Mouse (Mus musculus) embryonic facial prominence, embryonic 11.5 days (tissue): Measurements from ENCODE around the gene Gm21970. TPM values are rescaled to one million over a fixed set of nuclear protein-coding genes. Genes with fewer than 3 reads are reported as not detected.
A peak's percentile ranks its signal among the peaks of the same experiment; 100 is the strongest.

Source experiments
- ATAC-seq: fragments of 200-750 bp; cut with Nextera tagmentation; replicated peaks from 2 replicates; pipeline ENCODE4 v1.8.0; 2017; ENCODE audit warnings: low read depth; ENCODE audit not compliant: insufficient number of reproducible peaks, low FRiP score, low TSS enrichment
- DNase-seq: peaks from one replicate; pipeline ENCODE4 v3.0.0-alpha.2; 2015; ENCODE audit warnings: low spot score
- H3K27ac ChIP-seq: fragments of 300-500 bp; sonication (generic); replicated peaks from 2 replicates; pipeline ENCODE4 v1.5.1; 2014; ENCODE audit warnings: mild to moderate bottlenecking, low read depth, low read length, control low read depth
- H3K27me3 ChIP-seq: fragments of 300-500 bp; sonication (generic); 2 replicates; pipeline ENCODE4 v1.6.1; 2014; ENCODE audit warnings: mild to moderate bottlenecking, low read length, moderate library complexity, mixed read lengths; ENCODE audit not compliant: control insufficient read depth, insufficient read depth
- H3K36me3 ChIP-seq: fragments of 300-500 bp; sonication (generic); replicated peaks from 2 replicates; pipeline ENCODE4 v1.6.1; 2014; ENCODE audit warnings: low read depth, mild to moderate bottlenecking, low read length, moderate library complexity, mixed read lengths; ENCODE audit not compliant: control insufficient read depth, insufficient read depth
- H3K4me1 ChIP-seq: fragments of 300-500 bp; sonication (generic); 2 replicates; pipeline ENCODE4 v1.6.1; 2014; ENCODE audit warnings: low read length, mixed read lengths; ENCODE audit not compliant: control insufficient read depth, insufficient read depth
- H3K4me2 ChIP-seq: fragments of 300-500 bp; sonication (generic); 2 replicates; pipeline ENCODE4 v1.6.1; 2014; ENCODE audit warnings: low read depth, mild to moderate bottlenecking, control low read depth, low read length, moderate library complexity
- H3K4me3 ChIP-seq: fragments of 300-500 bp; sonication (generic); 2 replicates; pipeline ENCODE4 v1.5.1; 2014; ENCODE audit warnings: low read depth, low read length, control low read depth
- H3K9ac ChIP-seq: fragments of 300-500 bp; sonication (generic); replicated peaks from 2 replicates; pipeline ENCODE4 v1.6.1; 2014; ENCODE audit warnings: mild to moderate bottlenecking, control low read depth, low read length
- H3K9me3 ChIP-seq: fragments of 300-500 bp; sonication (generic); replicated peaks from 2 replicates; pipeline ENCODE4 v1.6.1; 2016; ENCODE audit warnings: mild to moderate bottlenecking, low read length, inconsistent platforms, mixed read lengths; ENCODE audit not compliant: control insufficient read depth
- WGBS: fragments of 180-500 bp; shearing (Covaris S2); extraction: QIAGEN DNeasy Blood & Tissue Kit; methylation state at CpG from one replicate; pipeline ENCODE4 v1.1.7; 2014; 5-methylcytosine and 5-hydroxymethylcytosine counted together
- polyA plus RNA-seq: library from polyadenylated mRNA; unstranded; fragments of >200 nt; fragmentation: Nextera tagmentation; extraction: Ambion mirVana; gene quantifications from 2 replicates; pipeline ENCODE4 v1.2.1, GENCODE M21; 2014

The Gm21970 gene
- polyA plus RNA-seq, 1 experiment from 2014 or later, result not detected

GRCm38 (mm10) chr16:91405640-91406584 is 14.4 kb downstream of the Gm21970 start, which contains the start of gene Il10rb:
Gene Il10rb (plus strand): TSS chr16:91406164.
- peak; percentile 71 for ATAC-seq
- 8% methylated on average over 47 of the region's 51 CpGs for whole genome bisulfite sequencing

GRCm38 (mm10) chr16:91406585-91407220 is 15.2 kb downstream of the Gm21970 start:
- Histone ChIP-seq H3K9me3 (no peaks in the 10 kb centered on the region), H3K27me3 (no peaks in the 10 kb centered on the region), H3K4me3 (peak overlapping the region; percentile 65), H3K4me2 (peak overlapping the region; percentile 98), H3K9ac (peak overlapping the region; percentile 79), H3K36me3 (no peaks in the 10 kb centered on the region), H3K27ac (no peak overlapping the region), H3K4me1 (no peaks in the 10 kb centered on the region; the same call in 1 of the 2 replicates)
- DNase-seq, result peak; percentile 21
- WGBS, result 2% methylated on average over 13 of the region's 13 CpGs
- no peak for ATAC-seq

More at GRCm38 (mm10) chr16:91405640-91406584, 14.4 kb downstream of the Gm21970 start, which contains the start of gene Il10rb:
- Histone ChIP-seq H3K27ac (no peak within 1 kb of the TSS), H3K9ac (peak within 1 kb of the TSS; percentile 79), H3K9me3 (no peaks in the 10 kb centered on the region), H3K4me2 (peak within 1 kb of the TSS; percentile 98), H3K4me3 (peak within 1 kb of the TSS; percentile 65), H3K36me3 (no peaks in the 10 kb centered on the region), H3K4me1 (no peaks in the 10 kb centered on the region; the same call in 1 of the 2 replicates), H3K27me3 (no peaks in the 10 kb centered on the region)
- DNase-seq, result peak; percentile 66

- H3K27me3 ChIP-seq, result no peaks in the 10 kb centered on the region
- H3K9ac ChIP-seq, result no peak overlapping the region
- no peak overlapping the region for H3K27ac ChIP-seq
- no peak for DNase-seq
- 66% methylated on average over 12 of the region's 12 CpGs for WGBS
- H3K36me3 ChIP-seq, result no peaks in the 10 kb centered on the region
- no peak overlapping the region for H3K4me3 ChIP-seq
- no peaks in the 10 kb centered on the region for H3K9me3 ChIP-seq
- H3K4me2 ChIP-seq, result no peak overlapping the region
- no peak for ATAC-seq
- no peaks in the 10 kb centered on the region for H3K4me1 ChIP-seq
These were observed 21.8 kb downstream of the Gm21970 start for GRCm38 (mm10) chr16:91413102-91413844.

GRCm38 (mm10) chr16:91415391-91416189 is 24.1 kb downstream of the Gm21970 start:
- H3K4me1 ChIP-seq, result no peaks in the 10 kb centered on the region
- no peak for DNase-seq
- ATAC-seq, result no peak
- H3K27ac ChIP-seq, result no peak overlapping the region
- H3K27me3 ChIP-seq, result no peaks in the 10 kb centered on the region
- no peaks in the 10 kb centered on the region for H3K9me3 ChIP-seq
- WGBS, result 81% methylated on average over 9 of the region's 9 CpGs
- no peak overlapping the region for H3K4me3 ChIP-seq
- no peak overlapping the region for H3K4me2 ChIP-seq
- no peak overlapping the region for H3K9ac ChIP-seq
- no peaks in the 10 kb centered on the region for H3K36me3 ChIP-seq

- DNase-seq (no peak), ATAC-seq (no peak)
- H3K4me1 ChIP-seq, result no peaks in the 10 kb centered on the region
- H3K27ac ChIP-seq, result no peak overlapping the region
- H3K4me3 ChIP-seq, result no peak overlapping the region
- no peaks in the 10 kb centered on the region for H3K27me3 ChIP-seq
- WGBS, result 96% methylated on average over 6 of the region's 6 CpGs
- H3K9ac ChIP-seq, result no peak overlapping the region
- H3K36me3 ChIP-seq, result no peaks in the 10 kb centered on the region
- no peak overlapping the region for H3K4me2 ChIP-seq
- no peaks in the 10 kb centered on the region for H3K9me3 ChIP-seq
These were observed 24.8 kb downstream of the Gm21970 start for GRCm38 (mm10) chr16:91416357-91416756.

- no peaks in the 10 kb centered on the region for H3K4me1 ChIP-seq
- ATAC-seq (no peak), DNase-seq (no peak)
- H3K9ac ChIP-seq, result no peak overlapping the region
- H3K27me3 ChIP-seq, result no peaks in the 10 kb centered on the region
- no peaks in the 10 kb centered on the region for H3K36me3 ChIP-seq
- H3K4me3 ChIP-seq, result no peak overlapping the region
- H3K27ac ChIP-seq, result no peak overlapping the region
- H3K9me3 ChIP-seq, result no peaks in the 10 kb centered on the region
- WGBS, result 84% methylated on average over 7 of the region's 7 CpGs
- no peak overlapping the region for H3K4me2 ChIP-seq
These were observed 25.4 kb downstream of the Gm21970 start for GRCm38 (mm10) chr16:91416938-91417337.

- Histone ChIP-seq H3K36me3 (no peaks in the 10 kb centered on the region), H3K9ac (no peak overlapping the region), H3K9me3 (no peaks in the 10 kb centered on the region), H3K4me1 (no peaks in the 10 kb centered on the region), H3K27me3 (no peaks in the 10 kb centered on the region), H3K27ac (no peak overlapping the region), H3K4me2 (no peak overlapping the region), H3K4me3 (no peak overlapping the region)
- DNase-seq (no peak), ATAC-seq (no peak)
- 73% methylated on average over 5 of the region's 5 CpGs for WGBS
These were observed 27.0 kb downstream of the Gm21970 start for GRCm38 (mm10) chr16:91418531-91418930.
